Mouse (Mus musculus): ENCODE results near the gene Gpc5. TPM values are rescaled to one million over a fixed set of nuclear protein-coding genes. Genes with fewer than 3 reads are reported as not detected.
A peak's percentile ranks its signal among the peaks of the same experiment; 100 is the strongest.
"Not testable (repeated sequence)": the region's sequence is repeated elsewhere in the genome, so short reads cannot be mapped to it uniquely, and the experiment has no call there.

Gene Gpc5
- 10 to 100 TPM; 31.0 to 35.0 TPM for total RNA-seq (2021)

DNA sequence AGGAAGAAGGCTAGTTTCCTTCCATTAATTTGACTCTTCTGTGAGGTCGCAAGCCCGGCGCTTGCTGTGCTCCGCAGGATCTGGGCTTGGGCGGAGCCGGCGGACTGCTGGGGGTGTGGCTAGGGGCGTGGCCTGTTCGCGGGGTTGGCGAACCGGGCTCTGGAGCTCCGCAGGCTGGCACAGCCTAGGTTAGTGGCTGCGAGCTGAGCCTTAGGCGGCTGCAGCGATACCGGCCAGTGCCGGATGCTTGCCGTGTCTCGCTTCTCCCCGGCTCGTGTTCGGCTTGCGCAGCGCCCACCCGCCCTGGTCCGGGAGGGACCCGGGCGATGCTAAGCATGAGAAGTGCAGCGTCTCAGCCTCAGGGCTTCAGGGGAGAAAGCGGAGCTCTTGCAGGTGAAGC, at the start of gene Gpc5:
Gene Gpc5 (plus strand): TSS at position 135 of the 400 bp plus-strand sequence.
- peak; percentile 83 to 92 for DNase-seq (ENCODE audit: low spot score in 2 of 2)
- intact Hi-C loops (cut with DNase I) = loop anchor here (2.0 kb wide), 1 partner anchor 49 kb away; no protein-coding TSS in a partner anchor

DNA sequence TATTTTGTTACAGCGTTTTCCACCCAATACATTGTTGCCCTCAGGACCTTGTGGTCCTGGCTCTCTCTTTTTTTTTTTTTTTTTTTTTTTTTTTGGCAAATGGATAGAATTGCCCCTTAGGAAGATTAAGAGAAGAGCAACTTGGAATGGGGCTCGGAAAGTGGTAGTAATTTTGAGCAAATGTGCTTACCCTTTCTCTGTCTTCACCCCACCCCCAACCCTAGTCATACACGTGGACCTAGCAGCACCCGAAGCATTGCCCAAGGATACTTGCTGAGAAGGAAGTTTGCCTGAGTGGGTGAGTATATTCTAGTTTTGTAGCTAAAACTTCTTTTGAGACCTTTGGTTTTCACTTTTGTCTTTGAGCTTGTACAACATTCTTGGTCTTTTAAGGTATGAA, 49.4 kb upstream of the Gpc5 start:
- intact Hi-C loops (cut with DNase I) = loop anchor here (1.0 to 2.0 kb wide), 3 partner anchors 25 to 186 kb away; partner anchors contain the start of gene Gpc5
- no peak for DNase-seq (ENCODE audit: low spot score in 2 of 2)

DNA sequence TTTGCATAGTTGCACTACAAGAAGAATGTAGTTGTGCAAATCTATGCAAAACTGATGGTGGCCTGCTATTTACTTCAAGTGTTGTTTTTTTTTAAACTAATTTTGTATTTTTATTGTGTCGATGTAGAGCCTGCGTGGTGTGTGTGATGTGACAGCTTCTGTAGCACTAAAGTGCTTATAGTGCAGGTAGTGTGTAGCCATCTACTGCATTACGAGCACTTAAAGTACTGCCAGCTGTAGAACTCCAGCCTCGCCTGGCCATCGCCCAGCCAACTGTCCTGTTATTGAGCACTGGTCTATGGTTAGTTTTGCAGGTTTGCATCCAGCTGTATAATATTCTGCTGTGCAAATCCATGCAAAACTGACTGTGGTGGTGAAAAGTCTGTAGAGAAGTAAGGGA, 48.0 kb upstream of the Gpc5 start:
- DNase-seq (ENCODE audit: low spot score in 2 of 2) = no peak
- intact Hi-C loops (cut with DNase I) = no loop called here

DNA sequence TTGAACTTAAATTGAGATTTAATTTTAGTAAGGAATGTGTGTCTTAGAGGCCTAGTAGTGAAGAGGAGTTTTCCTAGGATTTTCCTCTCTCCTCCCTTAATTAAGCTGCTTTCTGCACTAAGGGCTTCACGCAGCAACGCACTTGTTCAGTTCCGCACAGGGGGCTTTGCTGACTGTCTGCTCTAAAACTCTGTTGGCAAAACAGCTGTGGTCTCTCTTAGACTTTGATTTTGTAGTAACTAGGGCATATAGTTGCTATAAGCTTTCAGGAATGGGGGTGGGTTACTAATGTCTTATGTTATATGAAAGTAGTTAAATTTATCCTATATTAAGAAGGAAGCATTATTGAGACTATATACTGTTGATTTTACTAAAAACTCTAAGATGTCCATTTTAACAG, 46.3 kb upstream of the Gpc5 start:
- no peak for DNase-seq (ENCODE audit: low spot score in 2 of 2)
- intact Hi-C loops (cut with DNase I) = no loop called here

DNA sequence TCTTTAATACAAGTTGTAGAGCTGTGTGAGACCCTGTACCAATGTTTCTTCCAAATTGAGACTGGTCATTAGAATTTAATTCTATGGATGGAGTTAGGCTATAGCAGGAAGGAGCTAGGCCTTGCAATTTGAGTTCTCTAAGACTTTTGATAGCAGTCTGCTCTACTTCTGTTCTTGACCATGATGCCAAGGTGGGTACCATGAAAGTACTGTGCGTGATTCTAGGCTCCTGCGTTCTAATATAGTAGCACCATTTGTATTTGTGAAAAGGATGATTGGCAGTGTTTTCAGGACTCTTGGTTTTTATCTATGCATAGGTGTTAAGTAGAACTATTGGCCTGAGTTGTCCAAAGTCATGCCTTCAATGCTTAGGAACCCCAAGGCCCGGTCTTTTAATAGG, 44.7 kb upstream of the Gpc5 start:
- DNase-seq (ENCODE audit: low spot score in 2 of 2) = no peak
- intact Hi-C loops (cut with DNase I) = no loop called here

DNA sequence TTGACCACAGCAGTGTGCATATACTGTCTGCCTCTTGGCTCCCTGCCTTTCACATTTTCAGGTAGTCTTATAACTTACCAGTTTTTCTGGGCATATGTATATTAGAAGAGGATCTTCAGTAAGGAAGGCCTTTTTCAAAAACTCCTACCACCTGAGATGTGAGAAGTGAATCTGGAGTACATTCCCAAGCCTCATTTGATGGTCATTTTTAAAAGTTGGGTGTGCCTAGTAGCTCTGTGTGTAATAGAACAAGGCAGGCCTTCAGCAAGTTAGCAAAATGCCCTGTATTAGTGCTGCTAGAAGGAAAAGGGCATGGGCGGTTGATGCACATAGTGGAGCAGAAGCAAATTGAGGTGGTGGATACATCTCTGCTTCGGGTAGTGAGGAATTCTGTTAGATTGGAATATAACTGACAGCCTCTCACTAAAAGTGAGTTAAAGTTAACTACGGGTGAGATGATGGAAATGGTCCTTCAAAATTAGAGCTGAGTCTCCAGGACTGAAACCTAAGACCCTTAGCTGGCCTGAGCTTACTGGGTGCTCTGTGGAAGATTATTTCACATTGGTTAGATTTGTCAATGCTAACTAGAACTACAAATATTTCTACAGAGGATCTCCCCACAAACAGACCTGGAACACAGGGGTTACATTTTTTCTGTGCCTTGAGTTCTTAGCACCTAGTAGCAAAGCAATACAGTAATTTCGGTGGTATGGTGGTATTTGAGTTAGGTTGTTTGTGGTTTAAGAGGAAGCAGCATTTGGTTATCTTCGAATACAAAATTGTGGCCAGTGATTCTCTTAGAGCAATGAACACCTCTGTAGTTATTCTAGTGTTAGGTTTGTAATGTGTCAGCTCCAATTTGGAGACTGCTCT, 43.8 kb upstream of the Gpc5 start:
- intact Hi-C loops (cut with DNase I) = no loop called here
- DNase-seq (ENCODE audit: low spot score in 2 of 2) = no peak

DNA sequence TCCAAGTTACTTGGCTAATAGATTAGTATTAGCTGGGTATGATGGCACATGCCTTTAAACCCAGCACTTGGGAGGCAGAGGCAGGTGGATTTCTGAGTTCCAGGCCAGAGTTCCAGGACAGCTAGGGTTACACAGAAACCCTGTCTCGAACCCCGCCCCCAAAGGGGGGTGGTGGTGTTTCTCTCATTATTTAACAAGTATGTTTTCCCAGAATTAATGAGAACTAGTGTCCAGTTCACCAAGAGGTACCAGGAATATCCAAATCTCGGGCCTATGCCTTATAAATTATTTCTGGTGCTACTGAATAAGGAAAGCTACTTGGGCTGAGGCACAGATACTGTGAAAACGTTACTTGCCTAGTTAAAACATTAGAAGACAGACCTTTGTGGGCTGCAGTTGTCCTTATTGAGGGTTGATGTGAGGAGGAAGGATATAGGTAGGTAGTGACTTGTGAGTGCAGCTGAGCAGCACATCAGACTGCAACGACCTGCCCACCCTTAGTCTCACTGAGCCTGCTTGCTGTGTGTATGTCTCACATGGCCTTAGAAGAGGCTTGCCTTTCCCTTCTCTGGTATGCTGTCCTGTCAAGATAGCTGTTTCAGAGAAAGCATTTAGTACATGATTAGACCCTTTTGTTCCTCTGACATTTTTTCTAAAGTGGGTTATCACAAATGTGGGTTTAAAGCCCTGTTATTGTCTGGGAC, 43.0 kb upstream of the Gpc5 start:
- intact Hi-C loops (cut with DNase I) = no loop called here
- no peak for DNase-seq (ENCODE audit: low spot score in 2 of 2)

DNA sequence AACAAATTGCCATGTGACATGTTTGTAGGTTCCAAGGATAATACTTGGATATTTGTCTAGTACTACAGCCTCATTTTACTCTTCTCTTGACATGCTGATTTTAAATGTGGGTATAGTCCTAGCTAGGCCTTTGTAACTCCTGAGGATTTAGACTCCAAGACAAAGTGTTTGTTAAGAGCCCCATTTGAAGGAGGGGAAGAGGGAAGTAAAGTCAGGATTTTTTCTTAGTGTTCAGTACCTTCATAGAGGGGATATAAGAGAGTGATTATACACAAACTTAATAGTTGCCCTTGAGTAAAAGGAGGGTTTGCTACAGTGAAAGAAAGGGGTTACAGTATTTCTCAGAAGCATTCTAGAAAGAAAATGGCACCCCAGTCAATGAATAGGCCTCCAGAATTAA, 42.2 kb upstream of the Gpc5 start:
- intact Hi-C loops (cut with DNase I) = no loop called here
- no peak for DNase-seq (ENCODE audit: low spot score in 2 of 2)

DNA sequence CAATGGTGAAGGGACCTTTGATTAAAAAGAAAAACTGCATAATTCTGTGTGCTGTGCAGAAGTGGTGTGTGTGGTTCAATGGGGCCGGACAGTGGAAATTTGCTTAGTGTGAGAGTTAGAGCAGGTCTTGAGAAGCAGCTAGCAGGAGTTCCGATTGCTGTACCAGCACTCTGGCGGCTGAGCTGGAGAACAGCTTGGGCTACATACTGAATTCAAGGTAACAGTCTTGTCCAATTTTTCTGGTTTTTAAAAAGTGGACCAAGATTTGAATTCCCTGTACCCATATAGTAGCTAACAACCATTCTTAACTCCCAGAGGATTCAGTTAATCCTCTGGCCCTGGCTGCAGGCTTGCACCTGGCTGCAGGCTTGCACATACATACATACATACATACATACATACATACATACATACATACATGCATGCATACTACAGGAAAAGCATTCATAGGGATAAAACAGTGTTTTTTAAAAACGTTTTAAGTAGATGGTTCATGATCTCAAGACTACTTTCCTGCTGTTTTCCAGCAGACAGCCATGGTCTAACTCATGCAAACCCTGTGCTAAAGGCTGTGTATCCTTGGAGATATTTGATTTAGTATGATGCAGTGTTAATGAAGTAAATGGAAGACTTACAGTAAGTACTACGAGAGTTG, 40.8 kb upstream of the Gpc5 start:
- no peak for DNase-seq (ENCODE audit: low spot score in 2 of 2)
- intact Hi-C loops (cut with DNase I) = no loop called here

DNA sequence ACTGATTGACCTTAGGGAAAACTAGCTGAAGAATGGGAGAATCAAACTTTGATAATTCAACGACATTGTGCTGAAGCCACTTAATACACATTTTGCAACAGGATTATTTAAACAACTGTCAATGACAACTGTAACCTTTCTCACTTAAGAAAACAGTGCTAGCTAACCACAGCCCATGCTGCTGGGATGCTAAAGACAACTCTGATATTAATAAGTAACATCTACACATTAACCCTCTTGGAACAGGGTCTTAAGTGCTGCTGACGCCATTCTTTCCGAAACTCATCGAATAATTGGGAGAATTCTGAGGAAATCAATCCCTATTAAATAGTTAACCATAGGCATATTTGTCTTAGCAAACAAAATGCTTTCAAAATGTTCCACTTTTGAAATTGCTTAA, 39.6 kb upstream of the Gpc5 start:
- no peak for DNase-seq (ENCODE audit: low spot score in 2 of 2)
- intact Hi-C loops (cut with DNase I) = no loop called here

DNA sequence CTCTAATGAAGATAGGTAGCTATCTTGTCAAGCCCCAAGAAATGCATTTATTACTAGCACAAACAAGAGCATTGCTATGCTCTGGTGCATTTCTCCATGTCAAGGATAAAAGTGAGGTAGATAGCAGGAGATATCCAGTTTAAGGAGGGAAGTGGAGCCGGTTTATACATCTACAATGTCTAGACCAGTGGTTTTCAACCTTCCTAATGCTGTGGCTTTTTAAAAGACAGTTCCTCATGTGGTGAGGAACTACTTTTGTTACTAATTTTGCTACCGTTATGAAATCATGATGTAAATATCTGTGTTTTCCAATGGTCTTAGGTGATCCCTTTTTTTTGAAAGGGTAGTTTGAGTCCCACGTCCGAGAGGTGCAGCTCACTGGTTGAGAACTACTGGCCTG, 37.8 kb upstream of the Gpc5 start:
- intact Hi-C loops (cut with DNase I) = no loop called here

DNA sequence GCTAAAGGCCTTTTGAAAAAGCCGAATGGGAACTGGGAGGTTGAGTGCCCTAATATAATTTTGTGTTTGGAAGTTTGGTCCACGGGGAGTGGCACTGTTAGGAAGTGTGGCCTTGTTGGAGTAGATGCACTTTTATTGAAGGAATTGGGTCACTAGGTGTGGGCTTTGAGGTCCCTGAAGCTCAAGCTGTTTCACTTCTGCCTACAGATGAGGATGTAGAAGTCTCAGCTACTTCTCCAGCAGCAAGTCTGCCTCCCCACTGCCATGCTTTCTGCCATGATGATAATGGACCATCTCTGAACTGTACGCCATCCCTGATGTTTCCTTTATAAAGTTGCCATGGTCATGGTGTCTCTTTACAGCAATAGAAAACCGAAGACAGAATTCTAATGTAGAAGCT, 34.5 kb upstream of the Gpc5 start:
- DNase-seq (ENCODE audit: low spot score in 2 of 2) = no peak
- intact Hi-C loops (cut with DNase I) = no loop called here

More for the DNA sequence above, 37.8 kb upstream of the Gpc5 start:
- no peak for DNase-seq (ENCODE audit: low spot score in 2 of 2)

DNA sequence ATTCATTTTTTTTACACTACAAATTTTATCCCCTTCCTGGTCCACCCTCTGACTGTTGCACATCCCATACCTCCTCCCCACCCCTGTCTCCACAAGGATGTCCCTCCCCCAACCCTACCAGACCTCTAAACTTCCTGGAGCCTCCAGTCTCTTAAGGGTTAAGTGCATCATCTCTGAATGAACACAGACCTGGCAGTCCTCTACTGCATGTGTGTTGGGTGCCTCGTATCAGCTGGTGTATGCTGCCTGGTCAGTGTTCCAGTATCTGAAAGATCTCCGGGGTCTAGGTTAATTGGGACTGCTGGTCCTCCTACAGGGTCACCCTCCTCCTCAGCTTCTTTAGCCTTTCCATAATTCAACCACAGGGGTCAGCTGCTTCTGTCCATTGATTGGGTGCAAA, 25.9 kb upstream of the Gpc5 start:
- intact Hi-C loops (cut with DNase I); DNase-seq (ENCODE audit: low spot score in 2 of 2): not testable (repeated sequence)

DNA sequence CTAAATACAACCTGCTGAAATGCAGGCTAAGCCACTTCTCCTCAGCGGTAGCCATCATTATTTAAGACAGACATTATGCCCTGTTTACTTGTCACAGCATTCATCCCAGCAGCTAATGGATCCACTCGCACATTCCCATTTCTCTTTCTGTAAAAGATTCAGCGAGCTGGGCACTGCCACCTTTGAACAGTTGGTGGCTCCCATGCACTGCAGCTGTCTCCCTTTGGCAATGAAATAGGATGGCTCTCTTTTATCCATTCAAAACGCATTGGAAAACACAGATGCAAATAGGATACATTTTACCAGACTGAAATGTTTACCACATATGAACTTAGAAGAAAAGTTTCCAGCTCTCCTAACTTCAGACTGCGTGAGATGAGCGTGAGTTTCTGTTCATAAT, 21.5 kb upstream of the Gpc5 start:
- DNase-seq (ENCODE audit: low spot score in 2 of 2) = peak; percentile 68 to 78
- intact Hi-C loops (cut with DNase I) = loop anchor here (1.0 to 2.0 kb wide), 2 partner anchors 323 to 380 kb away; no protein-coding TSS in a partner anchor

DNA sequence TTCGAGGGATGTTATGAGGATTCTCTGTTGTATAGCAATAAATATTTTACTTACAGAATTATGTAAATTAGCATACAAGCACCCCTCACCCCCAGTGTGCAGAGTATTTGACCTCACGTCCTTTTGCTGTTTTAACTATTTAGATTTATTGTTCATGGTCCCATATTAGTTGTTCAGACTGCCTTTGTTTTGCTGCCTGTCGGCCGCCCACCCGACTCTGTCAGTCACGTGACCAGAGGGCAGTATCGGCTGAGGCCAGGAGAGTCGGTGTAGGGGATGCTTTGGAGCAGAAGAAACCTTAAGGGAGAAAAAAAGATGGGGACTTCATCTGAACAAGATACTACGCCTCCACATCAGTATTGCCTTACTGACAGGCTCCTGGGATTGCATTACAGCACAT, 14.7 kb upstream of the Gpc5 start:
- intact Hi-C loops (cut with DNase I) = no loop called here
- DNase-seq (ENCODE audit: low spot score in 2 of 2) = no peak

DNA sequence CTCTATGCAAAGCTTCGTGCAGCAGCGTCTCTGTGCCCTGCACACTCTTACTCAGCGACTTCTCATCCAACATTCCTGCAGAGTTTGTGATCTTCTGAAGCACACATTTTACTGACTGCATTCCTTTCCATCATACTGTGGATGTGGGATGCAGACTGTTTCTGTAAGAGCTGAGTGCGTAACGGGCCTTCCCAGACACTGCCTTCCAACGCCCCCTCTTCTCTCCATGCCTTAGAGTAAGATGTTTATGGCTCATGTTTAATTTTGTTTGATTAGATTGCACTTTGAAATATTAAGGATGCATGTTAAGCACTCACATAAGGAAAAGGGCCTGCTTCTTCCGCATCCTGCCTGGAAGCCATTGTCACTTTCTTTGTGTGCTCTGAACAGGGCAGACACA, 14.0 kb upstream of the Gpc5 start:
- no peak for DNase-seq (ENCODE audit: low spot score in 2 of 2)
- intact Hi-C loops (cut with DNase I) = no loop called here

DNA sequence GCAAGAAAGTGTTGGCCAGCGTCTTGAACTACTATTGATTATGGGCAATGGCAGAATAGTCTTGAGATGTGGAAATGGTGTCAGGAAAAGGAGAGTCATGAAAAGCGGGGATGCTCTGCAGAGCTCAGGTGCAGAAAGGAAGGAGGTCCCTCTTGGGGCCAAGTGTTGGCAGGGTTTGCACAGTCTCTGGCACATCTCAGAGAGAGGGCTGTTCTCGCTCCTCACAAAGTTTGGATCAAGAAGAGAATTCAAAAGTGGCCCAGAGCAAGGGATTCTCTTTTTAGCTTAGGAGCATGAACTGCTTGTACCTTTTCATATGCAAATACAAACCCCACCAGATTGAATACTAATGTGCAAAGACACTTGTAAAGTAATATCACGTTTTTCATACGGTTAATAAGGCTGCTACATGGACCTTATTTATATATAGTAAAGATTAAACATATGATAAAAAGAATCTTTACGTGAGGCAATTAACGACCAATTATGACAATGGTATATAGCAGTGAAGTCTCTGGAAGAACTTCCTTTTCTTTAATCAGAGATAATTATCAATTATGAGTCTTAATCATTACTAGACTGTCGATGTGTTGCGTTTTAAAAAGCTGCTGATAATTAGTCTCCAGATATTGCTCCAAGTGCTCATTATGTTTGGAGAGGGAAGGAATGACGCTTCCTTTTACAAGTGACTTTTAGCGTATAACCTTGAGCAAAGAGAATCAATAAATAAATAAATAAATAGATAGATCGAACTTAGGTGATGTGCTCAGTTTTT, 10.1 kb upstream of the Gpc5 start:
- DNase-seq (ENCODE audit: low spot score in 2 of 2) = no peak
- intact Hi-C loops (cut with DNase I) = no loop called here

DNA sequence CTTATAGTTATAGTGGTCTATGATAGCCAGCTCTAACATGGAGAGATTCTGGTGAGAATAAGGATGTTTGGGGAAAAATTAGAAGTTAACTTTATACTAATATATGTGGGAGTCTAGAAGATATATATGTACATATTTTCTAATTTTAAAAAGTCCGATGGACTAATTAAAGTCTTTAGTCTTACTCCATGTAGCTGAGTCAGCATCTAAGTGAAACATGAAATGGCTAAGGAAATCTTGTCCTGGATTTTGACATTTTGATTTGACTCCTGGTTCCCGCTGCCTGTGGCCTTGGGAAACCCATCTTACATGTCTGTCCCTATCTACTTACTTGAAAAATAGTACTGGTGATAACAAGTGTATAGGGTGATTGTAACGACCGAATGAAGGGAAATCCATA, 1.5 kb upstream of the Gpc5 start:
- no peak for DNase-seq (ENCODE audit: low spot score in 2 of 2)
- intact Hi-C loops (cut with DNase I) = no loop called here

DNA sequence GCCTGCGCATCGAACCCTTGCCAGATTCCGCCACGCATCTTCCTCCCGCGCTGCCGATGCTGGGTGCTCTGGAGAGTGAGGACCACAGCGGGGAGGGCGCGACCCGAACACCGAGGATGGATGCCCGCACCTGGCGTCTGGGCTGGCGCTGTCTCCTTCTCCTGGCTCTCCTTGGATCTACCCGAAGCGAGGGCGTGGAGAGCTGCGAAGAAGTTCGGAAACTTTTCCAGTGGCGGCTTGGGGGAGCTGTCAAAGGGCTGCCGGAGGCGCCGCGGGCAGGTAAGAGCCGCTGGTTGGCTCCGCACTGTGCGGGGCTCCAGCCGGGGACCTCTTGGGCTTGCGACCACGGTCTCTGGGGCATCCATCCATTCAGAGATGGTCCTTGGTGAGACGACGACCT, 495 bp downstream of the Gpc5 start:
- DNase-seq (ENCODE audit: low spot score in 2 of 2) = peak in 1 of 2 experiments; percentile 26
- intact Hi-C loops (cut with DNase I) = loop anchor here (2.0 kb wide), 1 partner anchor 50 kb away; no protein-coding TSS in a partner anchor

DNA sequence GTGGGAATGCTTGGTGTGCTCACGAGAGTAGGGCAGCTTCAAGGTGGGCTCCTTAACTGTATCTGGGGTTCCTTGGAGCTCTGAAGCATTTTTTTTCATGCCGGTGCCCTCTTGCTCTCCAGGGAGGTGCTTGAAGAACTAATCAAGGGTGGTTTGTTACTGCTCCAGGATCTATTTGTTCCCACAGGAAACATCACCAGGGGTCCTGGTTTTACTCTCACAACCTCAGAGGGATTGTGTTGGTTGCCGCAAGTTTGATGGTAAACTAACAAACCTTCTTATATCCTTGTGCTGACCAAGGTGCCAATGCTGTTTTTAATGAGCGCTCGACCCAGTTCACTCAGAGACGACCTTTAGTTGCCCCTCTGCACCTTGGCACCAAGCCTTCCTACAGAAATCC, 937 bp downstream of the Gpc5 start:
- intact Hi-C loops (cut with DNase I) = loop anchor here (2.0 kb wide), 1 partner anchor 50 kb away; no protein-coding TSS in a partner anchor
- no peak for DNase-seq (ENCODE audit: low spot score in 2 of 2)

Measured in left cerebral cortex, postnatal 25 days (tissue).